Mouse (Mus musculus): ENCODE measurements around the gene Kcnd3.

DNA sequence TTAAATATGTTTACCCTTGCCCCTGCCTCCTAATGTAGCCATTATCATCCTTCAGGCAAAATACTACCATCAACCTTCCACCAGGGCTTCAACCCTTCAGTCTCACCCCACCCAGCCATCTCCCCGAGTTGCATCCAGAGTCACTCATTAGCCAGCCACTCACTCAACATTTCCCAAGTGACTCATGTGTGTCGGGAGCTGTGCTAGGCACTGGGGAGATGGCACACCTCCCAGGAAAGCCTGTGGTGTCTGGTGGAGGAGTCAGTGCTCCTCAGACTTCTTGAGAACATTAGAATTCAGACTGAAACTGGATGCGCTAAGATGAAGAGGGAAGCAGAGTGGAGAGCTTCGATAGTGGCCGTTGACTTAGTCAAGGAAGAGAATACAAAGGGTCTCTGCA, 44.8 kb downstream of the Kcnd3 start:
- TF ChIP-seq CTCF (IDR thresholded peaks at IDR 0.05) (no peak), POLR2A (IDR thresholded peaks at IDR 0.05; ENCODE audit: insufficient read depth, low read depth, low read length) (no peak)

Data from heart, adult 2 months (tissue).